ENCODE assay signal across 17 mouse cellular contexts in genomic region chr10:122672044-122672443, GRCm38 (mm10). TPM values are rescaled to one million over a fixed set of nuclear protein-coding genes. Genes with fewer than 3 reads are reported as not detected.
"Had no signal": no experiment of that assay in that cellular context is flagged by ENCODE, and none has a peak within 500 bp of the region (broad histone marks: within the 10 kb centered on the region; RNA-seq: fewer than 3 reads in every experiment).

No protein-coding gene starts in this region.

- DNase-seq: cerebellum, adult 9-10 months; cerebellum, adult 9-11 months; cerebellum, postnatal 10 days; cerebellum, postnatal 14 days; cerebellum, postnatal 25 days; cerebellum, postnatal 36 days; embryo, embryonic 11 days; forebrain, postnatal 0 days; gastrocnemius, adult 2 months; gastrocnemius, postnatal 10 days; gastrocnemius, postnatal 14 days; gastrocnemius, postnatal 25 days; gastrocnemius, postnatal 36 days; heart, adult 11 months; heart, adult 18-20 months; heart, adult 2 months had no signal

RNA-seq across cellular contexts. Expression of gene Ppm1h, which starts 6.5 kb away (rescaled TPM):
- polyA plus RNA-seq: erythroblast, embryonic 14.5 days had no signal
